Mouse (Mus musculus): ENCODE results near the gene Fam210b. TPM values are rescaled to one million over a fixed set of nuclear protein-coding genes. Genes with fewer than 3 reads are reported as not detected.
"Not testable (repeated sequence)": the region's sequence is repeated elsewhere in the genome, so short reads cannot be mapped to it uniquely, and the experiment has no call there.

Gene Fam210b
- 18.8 and 20.8 TPM in 2 replicates for polyA plus RNA-seq (2015; fragmentation: Nextera tagmentation; extraction: Ambion mirVana)

DNA sequence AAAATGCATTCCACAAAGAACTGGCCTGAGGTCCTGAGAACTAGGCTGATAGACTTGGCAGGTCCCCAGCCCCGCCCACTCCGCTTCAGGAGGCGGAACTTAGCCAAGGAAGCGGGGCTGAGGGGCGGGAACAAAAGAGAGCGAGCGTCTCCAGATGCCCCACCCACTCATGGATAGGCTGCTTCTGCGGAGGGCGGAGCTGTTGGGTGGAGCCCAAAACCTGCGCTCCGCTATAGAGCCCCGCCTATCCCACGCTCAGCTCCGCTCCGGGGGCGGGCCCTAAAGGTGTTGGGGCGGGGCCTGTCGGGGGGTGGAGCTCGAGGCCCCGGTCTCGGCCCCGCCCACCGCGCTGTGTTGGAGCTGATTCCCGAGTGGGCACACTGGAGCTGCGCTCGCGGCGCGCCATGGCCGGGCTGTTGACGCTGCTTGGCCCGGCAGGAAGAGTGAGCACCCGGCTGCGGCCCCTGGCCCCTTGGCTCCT lies at the start of gene Fam210b:
Fam210b (plus strand) TSS at position 308 of the 481 bp plus-strand sequence.
- Histone ChIP-seq H3K4me3 (ENCODE audit: low read length) (peak within 1 kb of the TSS; percentile 75), H3K27ac (ENCODE audit: low read depth, low read length) (peak within 1 kb of the TSS; percentile 61), H3K9me3 (ENCODE audit: control insufficient read depth, low read length) (no peaks in the 10 kb centered on the region), H3K4me2 (ENCODE audit: low read length) (peak within 1 kb of the TSS; percentile 100), H3K4me1 (ENCODE audit: control insufficient read depth, insufficient read depth, low read depth, low read length) (peaks cover 22% of the 10 kb centered on the region), H3K27me3 (replicated peaks; ENCODE audit: control insufficient read depth, insufficient read depth, low read length) (no peaks in the 10 kb centered on the region), H3K9ac (ENCODE audit: low read depth, low read length) (peak within 1 kb of the TSS; percentile 82), H3K36me3 (ENCODE audit: control insufficient read depth, insufficient read depth, low read length) (no peaks in the 10 kb centered on the region)
- ATAC-seq: peak; percentile 96
- under 1% methylated on average over 32 of the region's 35 CpGs for WGBS

GRCm38 (mm10) chr2:172298083-172298482 lies 47.3 kb upstream of the Fam210b start:
- no peak for ATAC-seq
- Histone ChIP-seq H3K9ac (ENCODE audit: low read depth, low read length) (no peak overlapping the region), H3K9me3 (ENCODE audit: control insufficient read depth, low read length) (no peaks in the 10 kb centered on the region), H3K27me3 (replicated peaks; ENCODE audit: control insufficient read depth, insufficient read depth, low read length) (no peaks in the 10 kb centered on the region), H3K4me1 (ENCODE audit: control insufficient read depth, insufficient read depth, low read depth, low read length) (peaks cover 7% of the 10 kb centered on the region), H3K27ac (ENCODE audit: low read depth, low read length) (no peak overlapping the region), H3K4me3 (ENCODE audit: low read length) (no peak overlapping the region), H3K4me2 (ENCODE audit: low read length) (no peak overlapping the region), H3K36me3 (ENCODE audit: control insufficient read depth, insufficient read depth, low read length) (no peaks in the 10 kb centered on the region)
- WGBS: 71% methylated on average over 1 of the region's 1 CpGs

DNA sequence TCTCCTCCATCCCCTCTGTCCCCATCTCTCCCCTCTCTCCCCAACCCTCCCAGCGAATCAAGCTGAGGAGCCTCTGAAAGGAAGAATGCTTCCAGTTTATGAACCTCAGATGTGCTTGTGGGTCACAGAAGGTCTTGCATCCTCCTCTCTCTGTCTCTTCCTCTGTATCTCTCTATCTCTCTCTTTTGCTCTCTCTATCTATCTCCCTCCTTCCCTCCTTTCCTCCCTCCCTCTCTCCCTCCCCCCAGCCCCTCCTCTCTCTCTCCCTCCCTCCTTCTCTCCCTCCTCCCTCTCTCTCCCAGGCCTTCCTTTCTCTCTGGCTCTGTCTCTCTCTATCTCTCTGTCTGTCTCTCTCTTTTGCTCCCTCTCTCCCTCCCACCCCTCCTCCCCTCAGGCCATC lies 46.8 kb upstream of the Fam210b start:
- H3K9ac ChIP-seq (ENCODE audit: low read depth, low read length): no peak overlapping the region
- no peak overlapping the region; the same call in 1 of the 2 replicates for H3K27ac ChIP-seq (ENCODE audit: low read depth, low read length)
- no peak overlapping the region for H3K4me3 ChIP-seq (ENCODE audit: low read length)
- H3K9me3 ChIP-seq (ENCODE audit: control insufficient read depth, low read length): no peaks in the 10 kb centered on the region
- no peak overlapping the region for H3K4me2 ChIP-seq (ENCODE audit: low read length)
- H3K36me3 ChIP-seq (ENCODE audit: control insufficient read depth, insufficient read depth, low read length): no peaks in the 10 kb centered on the region
- peaks cover 6% of the 10 kb centered on the region for H3K4me1 ChIP-seq (ENCODE audit: control insufficient read depth, insufficient read depth, low read depth, low read length)
- H3K27me3 ChIP-seq (replicated peaks; ENCODE audit: control insufficient read depth, insufficient read depth, low read length): no peaks in the 10 kb centered on the region
- no peak for ATAC-seq
- WGBS: 45% methylated on average over 1 of the region's 1 CpGs

DNA sequence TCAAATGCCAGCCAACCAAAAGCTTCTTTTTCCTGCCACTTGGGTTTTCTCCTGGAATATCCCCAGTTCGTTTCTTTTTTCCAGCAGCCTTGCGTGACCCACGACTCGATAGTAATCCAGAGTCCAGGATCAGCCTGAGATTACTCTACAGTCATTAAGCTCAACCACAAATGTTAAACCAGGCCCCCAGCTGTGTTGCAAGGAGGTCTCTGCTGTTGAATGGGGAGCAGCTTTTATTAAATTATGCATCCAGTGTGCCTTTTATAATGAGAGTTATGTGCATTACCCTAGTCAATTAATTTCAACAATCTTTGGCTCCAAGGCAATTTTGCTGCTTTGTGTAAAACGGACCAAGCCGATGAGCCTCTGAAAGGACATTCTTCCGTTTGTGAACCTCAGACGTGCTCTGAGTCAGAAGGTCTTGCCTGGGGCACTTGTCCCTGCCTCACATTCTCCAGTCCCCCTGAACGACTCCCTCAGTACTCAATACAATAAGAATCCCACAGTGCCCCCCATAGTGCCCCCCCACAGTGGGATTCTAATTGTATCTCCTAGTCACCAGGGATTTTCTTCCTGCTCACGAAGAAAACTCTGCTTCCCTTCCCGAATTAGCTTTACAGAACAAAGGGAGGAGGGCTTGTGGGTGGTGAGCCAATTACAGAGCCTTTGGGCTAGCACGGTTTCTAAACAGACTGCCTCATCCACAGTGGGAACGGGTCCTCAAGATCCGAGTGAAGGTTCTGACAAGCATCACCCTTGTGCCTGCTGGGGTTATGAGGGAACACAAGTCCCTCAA lies 46.0 kb upstream of the Fam210b start:
- 6% methylated on average over 14 of the region's 14 CpGs for WGBS
- Histone ChIP-seq H3K4me2 (ENCODE audit: low read length) (no peak overlapping the region), H3K9me3 (ENCODE audit: control insufficient read depth, low read length) (no peaks in the 10 kb centered on the region), H3K4me1 (ENCODE audit: control insufficient read depth, insufficient read depth, low read depth, low read length) (peaks cover 6% of the 10 kb centered on the region), H3K4me3 (ENCODE audit: low read length) (no peak overlapping the region), H3K27me3 (replicated peaks; ENCODE audit: control insufficient read depth, insufficient read depth, low read length) (no peaks in the 10 kb centered on the region), H3K9ac (ENCODE audit: low read depth, low read length) (no peak overlapping the region), H3K36me3 (ENCODE audit: control insufficient read depth, insufficient read depth, low read length) (no peaks in the 10 kb centered on the region), H3K27ac (ENCODE audit: low read depth, low read length) (peak overlapping the region; percentile 36)
- ATAC-seq: peak; percentile 65; the same call in 1 of the 2 replicates

DNA sequence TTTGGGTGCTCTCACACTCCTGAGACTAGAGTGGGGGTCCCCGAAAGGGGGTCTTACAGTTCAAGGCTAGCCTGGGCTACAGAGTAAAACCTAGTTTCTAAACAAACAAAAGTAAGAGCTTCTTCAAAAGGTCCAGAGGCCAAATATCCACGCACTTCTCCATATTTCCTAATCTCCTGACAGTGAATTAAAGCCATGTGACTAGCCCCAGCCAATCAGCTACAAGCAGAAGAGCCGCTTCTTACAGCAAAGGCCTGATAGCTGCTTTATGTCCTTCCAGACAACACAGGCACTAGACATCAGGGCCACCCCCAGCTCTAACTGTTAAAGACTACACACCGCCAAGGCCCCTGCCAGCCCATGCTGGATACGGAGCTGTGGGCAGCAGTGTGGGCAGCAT lies 43.0 kb upstream of the Fam210b start:
- Histone ChIP-seq H3K9ac (ENCODE audit: low read depth, low read length) (no peak overlapping the region), H3K4me1 (ENCODE audit: control insufficient read depth, insufficient read depth, low read depth, low read length) (peaks cover 6% of the 10 kb centered on the region), H3K36me3 (ENCODE audit: control insufficient read depth, insufficient read depth, low read length) (no peaks in the 10 kb centered on the region), H3K9me3 (ENCODE audit: control insufficient read depth, low read length) (no peaks in the 10 kb centered on the region), H3K4me3 (ENCODE audit: low read length) (no peak overlapping the region), H3K27ac (ENCODE audit: low read depth, low read length) (no peak overlapping the region), H3K4me2 (ENCODE audit: low read length) (no peak overlapping the region), H3K27me3 (replicated peaks; ENCODE audit: control insufficient read depth, insufficient read depth, low read length) (no peaks in the 10 kb centered on the region)
- no peak for ATAC-seq
- WGBS: 92% methylated on average over 5 of the region's 5 CpGs

DNA sequence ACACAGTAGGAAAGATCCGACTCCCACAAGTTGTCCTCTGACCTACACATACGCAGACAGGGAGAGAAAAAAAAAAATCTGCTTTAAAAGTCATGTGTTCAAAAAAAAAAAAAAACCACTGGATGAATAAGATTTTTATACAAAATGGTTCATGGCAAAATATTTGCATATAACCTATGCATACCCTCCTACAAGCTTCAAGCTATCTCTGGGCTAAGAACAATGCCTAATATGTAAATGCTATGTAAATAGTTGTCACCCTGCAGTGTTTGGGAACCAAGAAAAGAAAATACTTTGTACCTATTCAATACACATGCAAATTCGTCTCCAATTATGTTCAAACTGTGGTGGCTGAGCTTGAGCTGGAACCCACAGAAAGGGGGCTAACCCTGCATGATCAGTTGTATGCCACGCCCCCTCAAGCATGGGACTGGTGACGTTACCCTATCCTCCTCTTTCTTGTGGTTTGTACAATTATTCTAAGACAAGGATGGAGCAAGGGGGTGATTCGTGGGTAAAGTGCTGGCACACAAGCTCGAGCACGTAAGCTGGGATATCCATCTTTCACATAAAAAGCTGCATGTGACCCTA lies 41.2 kb upstream of the Fam210b start:
- H3K27ac ChIP-seq (ENCODE audit: low read depth, low read length): no peak overlapping the region
- H3K9ac ChIP-seq (ENCODE audit: low read depth, low read length): no peak overlapping the region
- no peaks in the 10 kb centered on the region for H3K36me3 ChIP-seq (ENCODE audit: control insufficient read depth, insufficient read depth, low read length)
- ATAC-seq: no peak
- no peaks in the 10 kb centered on the region for H3K27me3 ChIP-seq (replicated peaks; ENCODE audit: control insufficient read depth, insufficient read depth, low read length)
- H3K9me3 ChIP-seq (ENCODE audit: control insufficient read depth, low read length): no peaks in the 10 kb centered on the region
- whole genome bisulfite sequencing: 35% methylated on average over 8 of the region's 8 CpGs
- H3K4me1 ChIP-seq (ENCODE audit: control insufficient read depth, insufficient read depth, low read depth, low read length): peaks cover 3% of the 10 kb centered on the region
- H3K4me2 ChIP-seq (ENCODE audit: low read length): no peak overlapping the region
- H3K4me3 ChIP-seq (ENCODE audit: low read length): no peak overlapping the region

GRCm38 (mm10) chr2:172305546-172305945 lies 39.8 kb upstream of the Fam210b start:
- not testable (repeated sequence) for H3K4me3 ChIP-seq (ENCODE audit: low read length); H3K27ac ChIP-seq (ENCODE audit: low read depth, low read length); H3K27me3 ChIP-seq (replicated peaks; ENCODE audit: control insufficient read depth, insufficient read depth, low read length); H3K9me3 ChIP-seq (ENCODE audit: control insufficient read depth, low read length); H3K9ac ChIP-seq (ENCODE audit: low read depth, low read length); ATAC-seq; H3K36me3 ChIP-seq (ENCODE audit: control insufficient read depth, insufficient read depth, low read length); H3K4me2 ChIP-seq (ENCODE audit: low read length); H3K4me1 ChIP-seq (ENCODE audit: control insufficient read depth, insufficient read depth, low read depth, low read length)
- WGBS: 79% methylated on average over 7 of the region's 7 CpGs

DNA sequence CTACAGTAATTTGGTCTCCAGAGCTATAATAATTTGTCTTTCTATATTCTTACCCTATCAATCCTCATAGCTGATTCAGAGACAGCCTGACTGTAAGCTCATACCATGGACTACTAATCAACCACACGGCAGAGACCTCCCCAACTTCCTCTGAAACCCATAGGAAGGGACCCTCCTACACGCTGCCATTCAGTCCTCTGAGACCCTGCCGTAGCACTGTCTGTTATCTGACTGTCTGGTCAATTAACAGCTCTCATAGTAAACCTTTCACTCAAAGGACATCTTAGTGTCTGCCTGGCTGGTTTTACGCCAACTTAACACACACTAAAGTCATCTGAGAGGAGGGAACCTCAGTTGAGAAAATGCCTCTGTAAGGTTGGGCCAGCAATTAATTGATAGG lies 38.8 kb upstream of the Fam210b start:
- H3K4me3 ChIP-seq (ENCODE audit: low read length): no peak overlapping the region
- H3K36me3 ChIP-seq (ENCODE audit: control insufficient read depth, insufficient read depth, low read length): no peaks in the 10 kb centered on the region
- H3K9me3 ChIP-seq (ENCODE audit: control insufficient read depth, low read length): no peaks in the 10 kb centered on the region
- no peaks in the 10 kb centered on the region for H3K27me3 ChIP-seq (replicated peaks; ENCODE audit: control insufficient read depth, insufficient read depth, low read length)
- no peak overlapping the region for H3K9ac ChIP-seq (ENCODE audit: low read depth, low read length)
- no peak overlapping the region for H3K27ac ChIP-seq (ENCODE audit: low read depth, low read length)
- ATAC-seq: no peak
- WGBS: 66% methylated on average over 4 of the region's 4 CpGs
- no peaks in the 10 kb centered on the region for H3K4me1 ChIP-seq (ENCODE audit: control insufficient read depth, insufficient read depth, low read depth, low read length)
- no peak overlapping the region for H3K4me2 ChIP-seq (ENCODE audit: low read length)

DNA sequence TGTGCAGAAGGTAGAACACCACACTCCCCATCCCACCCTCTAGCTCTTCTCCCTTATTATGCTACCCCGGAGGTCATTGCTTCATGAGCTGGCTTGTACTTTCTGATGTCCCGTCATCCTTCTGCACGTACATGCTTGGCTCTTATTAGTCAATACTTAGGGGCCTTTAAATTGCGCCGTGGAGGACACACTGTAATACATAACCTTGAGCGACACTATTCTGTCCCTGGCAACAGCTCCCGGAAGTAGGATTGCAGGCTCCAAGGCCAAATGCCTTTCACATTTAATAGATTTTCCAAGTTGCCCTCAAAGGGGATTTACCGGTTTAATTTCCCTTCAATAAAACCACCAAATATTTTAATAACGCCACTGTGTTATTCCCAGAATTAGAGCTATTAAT lies 33.6 kb upstream of the Fam210b start:
- Histone ChIP-seq H3K36me3 (ENCODE audit: control insufficient read depth, insufficient read depth, low read length) (no peaks in the 10 kb centered on the region), H3K9me3 (ENCODE audit: control insufficient read depth, low read length) (no peaks in the 10 kb centered on the region), H3K27me3 (replicated peaks; ENCODE audit: control insufficient read depth, insufficient read depth, low read length) (no peaks in the 10 kb centered on the region), H3K4me3 (ENCODE audit: low read length) (no peak overlapping the region), H3K4me2 (ENCODE audit: low read length) (no peak overlapping the region), H3K4me1 (ENCODE audit: control insufficient read depth, insufficient read depth, low read depth, low read length) (no peaks in the 10 kb centered on the region), H3K27ac (ENCODE audit: low read depth, low read length) (no peak overlapping the region), H3K9ac (ENCODE audit: low read depth, low read length) (no peak overlapping the region)
- ATAC-seq: no peak
- 71% methylated on average over 9 of the region's 9 CpGs for WGBS
